Mouse (Mus musculus) left cerebral cortex, adult 9 months (tissue): ENCODE measurements around the gene Enpp3.

Source experiments
- DNase-seq, 2 experiments: peaks; one replicate each; pipeline ENCODE4 v3.0.0; 2022; ENCODE audit warnings: low spot score in 2 of 2

Enpp3 gene

GRCm38 (mm10) chr10:24842676-24843075 lies at the start of gene Enpp3:
Gene Enpp3, minus strand, starts transcription at chr10:24842823.
- DNase-seq: no peak

GRCm38 (mm10) chr10:24888343-24888742 lies 45.7 kb upstream of the Enpp3 start:
- no peak for DNase-seq

GRCm38 (mm10) chr10:24886008-24886407 lies 43.4 kb upstream of the Enpp3 start:
- no peak for DNase-seq

GRCm38 (mm10) chr10:24873624-24874023 lies 31.0 kb upstream of the Enpp3 start:
- DNase-seq: no peak

GRCm38 (mm10) chr10:24869760-24870290 lies 27.2 kb upstream of the Enpp3 start, which contains the start of gene Med23:
Gene Med23, plus strand, starts transcription at chr10:24869986.
- DNase-seq: peak; percentile 95 to 99

GRCm38 (mm10) chr10:24864434-24864833 lies 21.8 kb upstream of the Enpp3 start:
- DNase-seq: no peak

- DNase-seq: no peak
Observed at GRCm38 (mm10) chr10:24863146-24863545, 20.5 kb upstream of the Enpp3 start.

- DNase-seq: no peak
Observed at GRCm38 (mm10) chr10:24841998-24842397, 625 bp downstream of the Enpp3 start.

GRCm38 (mm10) chr10:24840795-24841194 lies 1.8 kb downstream of the Enpp3 start:
- DNase-seq: no peak

GRCm38 (mm10) chr10:24836366-24837038 lies 6.1 kb downstream of the Enpp3 start:
- DNase-seq: no peak

GRCm38 (mm10) chr10:24835702-24836342 lies 6.8 kb downstream of the Enpp3 start:
- DNase-seq: no peak

GRCm38 (mm10) chr10:24834634-24835371 lies 7.8 kb downstream of the Enpp3 start:
- no peak for DNase-seq

- no peak for DNase-seq
Observed at GRCm38 (mm10) chr10:24832306-24832705, 10.3 kb downstream of the Enpp3 start.

- no peak for DNase-seq
Observed at GRCm38 (mm10) chr10:24831377-24832095, 11.1 kb downstream of the Enpp3 start.

GRCm38 (mm10) chr10:24830448-24830847 lies 12.2 kb downstream of the Enpp3 start:
- no peak for DNase-seq

GRCm38 (mm10) chr10:24828136-24828535 lies 14.5 kb downstream of the Enpp3 start:
- DNase-seq: no peak

- no peak for DNase-seq
Observed at GRCm38 (mm10) chr10:24826130-24826529, 16.5 kb downstream of the Enpp3 start.

GRCm38 (mm10) chr10:24825456-24826081 lies 17.1 kb downstream of the Enpp3 start:
- DNase-seq: no peak

GRCm38 (mm10) chr10:24824621-24825020 lies 18.0 kb downstream of the Enpp3 start:
- DNase-seq: no peak

GRCm38 (mm10) chr10:24823697-24824535 lies 18.7 kb downstream of the Enpp3 start:
- DNase-seq: no peak
